Mouse (Mus musculus) spleen, adult 2 months (tissue): Measurements from ENCODE around the gene Thsd4. TPM values are rescaled to one million over a fixed set of nuclear protein-coding genes. Genes with fewer than 3 reads are reported as not detected.

Experiments used
- DNase-seq, 2 experiments: peaks; one replicate each; pipeline versions ENCODE4 v3.0.0 to v3.0.0-alpha.2; 2012 to 2021; ENCODE audit warnings: low spot score in 2 of 2, low read depth in 1 of 2
- H3K27ac ChIP-seq: fragments of 200-500 bp; 2 replicates; pipeline ENCODE4 v1.5.1; 2012; ENCODE audit warnings: low read length, inconsistent platforms; ENCODE audit not compliant: insufficient read depth
- H3K27me3 ChIP-seq: fragments of 200-500 bp; 2 replicates; pipeline ENCODE4 v1.6.1; 2012; ENCODE audit warnings: mild to moderate bottlenecking, moderate library complexity, low read length, inconsistent platforms; ENCODE audit not compliant: control insufficient read depth, insufficient read depth
- H3K36me3 ChIP-seq: fragments of 200-500 bp; 2 replicates; pipeline ENCODE4 v1.6.1; 2012; ENCODE audit warnings: mild to moderate bottlenecking, low read length, inconsistent platforms; ENCODE audit not compliant: control insufficient read depth, insufficient read depth
- H3K4me1 ChIP-seq: fragments of 200-500 bp; 2 replicates; pipeline ENCODE4 v1.6.1; 2011; ENCODE audit warnings: inconsistent platforms; ENCODE audit not compliant: control insufficient read depth, insufficient read depth, insufficient read length
- H3K4me3 ChIP-seq: fragments of 200-500 bp; 2 replicates; pipeline ENCODE4 v1.5.1; 2011; ENCODE audit warnings: mild to moderate bottlenecking, inconsistent platforms; ENCODE audit not compliant: insufficient read depth, insufficient read length; ENCODE audit errors: extremely low read depth
- CTCF ChIP-seq: fragments of 200-500 bp; IDR thresholded peaks from 2 replicates; pipeline ENCODE4 v1.5.1; 2011; ENCODE audit warnings: mild to moderate bottlenecking, inconsistent platforms; ENCODE audit not compliant: insufficient read depth, insufficient read length, insufficient replicate concordance; ENCODE audit errors: extremely low read depth
- POLR2A ChIP-seq: fragments of 200-500 bp; IDR thresholded peaks from 2 replicates; pipeline ENCODE4 v1.6.1; 2011; ENCODE audit warnings: low read depth, low read length, inconsistent platforms
- WGBS: fragments of 180-500 bp; shearing (Covaris S2); methylation state at CpG from one replicate; pipeline ENCODE4 v1.1.7; 2018; 5-methylcytosine and 5-hydroxymethylcytosine counted together
- polyA plus RNA-seq: library from polyadenylated mRNA; depleted of rRNA; stranded (reverse); fragments of >200 nt; gene quantifications from 2 replicates; pipeline ENCODE4 v1.2.3, GENCODE M21; 2012

Thsd4 gene
- polyA plus RNA-seq, 1 experiment: 0.95 TPM

- Histone ChIP-seq H3K4me3 (no peak overlapping the region), H3K36me3 (no peaks in the 10 kb centered on the region), H3K27ac (no peak overlapping the region), H3K4me1 (no peaks in the 10 kb centered on the region), H3K27me3 (no peaks in the 10 kb centered on the region)
- no peak for DNase-seq
- no peak for TF ChIP-seq CTCF
- no peak for TF ChIP-seq POLR2A
- WGBS: 82% methylated on average over 10 of the region's 10 CpGs
Observed at GRCm38 (mm10) chr9:60529348-60530243, 7.8 kb upstream of the Thsd4 start.

- no peaks in the 10 kb centered on the region for H3K36me3 ChIP-seq
- 73% methylated on average over 3 of the region's 3 CpGs for WGBS
- no peak overlapping the region for H3K27ac ChIP-seq
- DNase-seq: no peak
- no peak for TF ChIP-seq POLR2A
- no peak overlapping the region for H3K4me3 ChIP-seq
- no peaks in the 10 kb centered on the region for H3K27me3 ChIP-seq
- no peaks in the 10 kb centered on the region for H3K4me1 ChIP-seq
Observed at GRCm38 (mm10) chr9:60528269-60528668, 6.4 kb upstream of the Thsd4 start.

GRCm38 (mm10) chr9:60527836-60528235 is 6.0 kb upstream of the Thsd4 start:
- H3K27me3 ChIP-seq: no peaks in the 10 kb centered on the region
- TF ChIP-seq CTCF (no peak), POLR2A (no peak)
- H3K4me3 ChIP-seq: no peak overlapping the region
- no peaks in the 10 kb centered on the region for H3K36me3 ChIP-seq
- no peak overlapping the region for H3K27ac ChIP-seq
- H3K4me1 ChIP-seq: no peaks in the 10 kb centered on the region
- WGBS: 93% methylated on average over 2 of the region's 2 CpGs
- no peak for DNase-seq

GRCm38 (mm10) chr9:60527051-60527450 is 5.2 kb upstream of the Thsd4 start:
- no peak overlapping the region for H3K4me3 ChIP-seq
- no peaks in the 10 kb centered on the region for H3K4me1 ChIP-seq
- peaks cover 1% of the 10 kb centered on the region; the same call in 1 of the 2 replicates for H3K27me3 ChIP-seq
- WGBS: 74% methylated on average over 5 of the region's 5 CpGs
- TF ChIP-seq CTCF: no peak
- TF ChIP-seq POLR2A: no peak
- H3K27ac ChIP-seq: no peak overlapping the region
- no peaks in the 10 kb centered on the region for H3K36me3 ChIP-seq
- no peak for DNase-seq

- DNase-seq: no peak
- H3K27ac ChIP-seq: no peak overlapping the region
- peaks cover 6% of the 10 kb centered on the region for H3K27me3 ChIP-seq
- WGBS: 89% methylated on average over 5 of the region's 5 CpGs
- H3K4me3 ChIP-seq: no peak overlapping the region
- TF ChIP-seq POLR2A (no peak), CTCF (no peak)
- H3K36me3 ChIP-seq: no peaks in the 10 kb centered on the region
- no peaks in the 10 kb centered on the region; the same call in 1 of the 2 replicates for H3K4me1 ChIP-seq
Observed at GRCm38 (mm10) chr9:60526195-60526594, 4.3 kb upstream of the Thsd4 start.

- no peak for DNase-seq
- no peaks in the 10 kb centered on the region; the same call in 1 of the 2 replicates for H3K4me1 ChIP-seq
- no peak for TF ChIP-seq POLR2A
- TF ChIP-seq CTCF: no peak
- WGBS: 83% methylated on average over 5 of the region's 5 CpGs
- H3K27me3 ChIP-seq: peaks cover 6% of the 10 kb centered on the region
- H3K27ac ChIP-seq: no peak overlapping the region
- no peaks in the 10 kb centered on the region for H3K36me3 ChIP-seq
- no peak overlapping the region for H3K4me3 ChIP-seq
Observed at GRCm38 (mm10) chr9:60521143-60521542, 703 bp downstream of the Thsd4 start.

- no peak for TF ChIP-seq CTCF
- Histone ChIP-seq H3K36me3 (no peaks in the 10 kb centered on the region), H3K27me3 (peaks cover 6% of the 10 kb centered on the region), H3K27ac (no peak overlapping the region), H3K4me1 (no peaks in the 10 kb centered on the region; the same call in 1 of the 2 replicates), H3K4me3 (no peak overlapping the region)
- 62% methylated on average over 3 of the region's 3 CpGs for WGBS
- no peak for DNase-seq
Observed at GRCm38 (mm10) chr9:60519601-60520000, 2.2 kb downstream of the Thsd4 start.
